Mouse (Mus musculus) embryonic facial prominence, embryonic 14.5 days (tissue): ENCODE results near the gene Fam83e. TPM values are rescaled to one million over a fixed set of nuclear protein-coding genes. Genes with fewer than 3 reads are reported as not detected.
A peak's percentile ranks its signal among the peaks of the same experiment; 100 is the strongest.

ENCODE experiments used
- ATAC-seq: fragments of 200-750 bp; cut with Nextera tagmentation; 2 replicates; pipeline ENCODE4 v1.8.0; 2017; ENCODE audit warnings: low read depth, moderate number of reproducible peaks, moderate TSS enrichment
- DNase-seq: peaks from one replicate; pipeline ENCODE4 v3.0.0-alpha.2; 2015; ENCODE audit warnings: low spot score
- H3K27ac ChIP-seq: fragments of 300-500 bp; sonication (generic); replicated peaks from 2 replicates; pipeline ENCODE4 v1.5.1; 2014; ENCODE audit warnings: low read depth, mild to moderate bottlenecking, low read length, moderate library complexity
- H3K27me3 ChIP-seq: fragments of 300-500 bp; sonication (generic); replicated peaks from 2 replicates; pipeline ENCODE4 v1.6.1; 2014; ENCODE audit warnings: low read length; ENCODE audit not compliant: control insufficient read depth, insufficient read depth
- H3K36me3 ChIP-seq: fragments of 300-500 bp; sonication (generic); 2 replicates; pipeline ENCODE4 v1.6.1; 2014; ENCODE audit warnings: low read length, mixed read lengths; ENCODE audit not compliant: control insufficient read depth, insufficient read depth
- H3K4me1 ChIP-seq: fragments of 300-500 bp; sonication (generic); 2 replicates; pipeline ENCODE4 v1.6.1; 2014; ENCODE audit warnings: antibody characterized with exemption, low read length; ENCODE audit not compliant: control insufficient read depth, insufficient read depth
- H3K4me2 ChIP-seq: fragments of 300-500 bp; sonication (generic); 2 replicates; pipeline ENCODE4 v1.6.1; 2014; ENCODE audit warnings: low read depth, mild to moderate bottlenecking, low read length, moderate library complexity, mixed read lengths
- H3K4me3 ChIP-seq: fragments of 300-500 bp; sonication (generic); 2 replicates; pipeline ENCODE4 v1.5.1; 2014; ENCODE audit warnings: low read depth, mild to moderate bottlenecking, low read length
- H3K9ac ChIP-seq: fragments of 300-500 bp; sonication (generic); 2 replicates; pipeline ENCODE4 v1.6.1; 2014; ENCODE audit warnings: low read depth, mild to moderate bottlenecking, low read length, moderate library complexity, mixed read lengths
- H3K9me3 ChIP-seq: fragments of 300-500 bp; sonication (generic); 2 replicates; pipeline ENCODE4 v1.6.1; 2016; ENCODE audit warnings: low read length; ENCODE audit not compliant: control insufficient read depth
- WGBS: fragments of 180-500 bp; shearing (Covaris S2); extraction: QIAGEN DNeasy Blood & Tissue Kit; methylation state at CpG from one replicate; pipeline ENCODE4 v1.1.7; 2014; 5-methylcytosine and 5-hydroxymethylcytosine counted together
- polyA plus RNA-seq: library from polyadenylated mRNA; unstranded; fragments of >200 nt; fragmentation: Nextera tagmentation; extraction: Ambion mirVana; gene quantifications from 2 replicates; pipeline ENCODE4 v1.2.1, GENCODE M21; 2014

Fam83e gene
- polyA plus RNA-seq, 1 experiment from 2014 or later: 0.36 TPM

GRCm38 (mm10) chr7:45704730-45705442 lies 16.1 kb upstream of the Fam83e start, which contains the start of gene Dbp:
Dbp (plus strand) TSS chr7:45705088.
- H3K4me1 ChIP-seq: peaks cover 44% of the 10 kb centered on the region
- peak; percentile 100 for DNase-seq
- peak; percentile 90 for ATAC-seq

GRCm38 (mm10) chr7:45705443-45705864 lies 15.6 kb upstream of the Fam83e start:
- ATAC-seq: peak; percentile 0; the same call in 1 of the 2 replicates
- Histone ChIP-seq H3K9ac (peak overlapping the region; percentile 82), H3K36me3 (peaks cover 10% of the 10 kb centered on the region), H3K4me1 (peaks cover 38% of the 10 kb centered on the region), H3K4me3 (peak overlapping the region; percentile 65), H3K27me3 (peaks cover under 1% of the 10 kb centered on the region; the same call in 1 of the 2 replicates), H3K27ac (peak overlapping the region; percentile 77), H3K9me3 (no peaks in the 10 kb centered on the region), H3K4me2 (peak overlapping the region; percentile 93)
- under 1% methylated on average over 21 of the region's 21 CpGs for WGBS
- DNase-seq: no peak

More at GRCm38 (mm10) chr7:45704730-45705442, 16.1 kb upstream of the Fam83e start, which contains the start of gene Dbp:
- Histone ChIP-seq H3K9me3 (no peaks in the 10 kb centered on the region), H3K9ac (peak within 1 kb of the TSS; percentile 82), H3K27ac (peak within 1 kb of the TSS; percentile 79), H3K4me3 (peak within 1 kb of the TSS; percentile 65), H3K36me3 (peaks cover 4% of the 10 kb centered on the region; the same call in 1 of the 2 replicates), H3K27me3 (peaks cover 6% of the 10 kb centered on the region; the same call in 1 of the 2 replicates), H3K4me2 (peak within 1 kb of the TSS; percentile 93)
- WGBS: under 1% methylated on average over 32 of the region's 36 CpGs

GRCm38 (mm10) chr7:45705873-45706281 lies 15.1 kb upstream of the Fam83e start:
- DNase-seq (peak; percentile 80), ATAC-seq (no peak)
- peaks cover 36% of the 10 kb centered on the region for H3K4me1 ChIP-seq
- H3K9ac ChIP-seq: peak overlapping the region; percentile 82
- H3K9me3 ChIP-seq: no peaks in the 10 kb centered on the region
- H3K4me2 ChIP-seq: peak overlapping the region; percentile 93
- H3K4me3 ChIP-seq: peak overlapping the region; percentile 65
- peak overlapping the region; percentile 84 for H3K27ac ChIP-seq
- peaks cover 14% of the 10 kb centered on the region for H3K36me3 ChIP-seq
- WGBS: 0% methylated on average over 6 of the region's 7 CpGs
- H3K27me3 ChIP-seq: no peaks in the 10 kb centered on the region

GRCm38 (mm10) chr7:45706721-45707241 lies 14.2 kb upstream of the Fam83e start:
- ATAC-seq (no peak), DNase-seq (peak; percentile 89)
- Histone ChIP-seq H3K9ac (peak overlapping the region; percentile 82), H3K36me3 (peaks cover 23% of the 10 kb centered on the region), H3K27me3 (no peaks in the 10 kb centered on the region), H3K4me1 (peaks cover 32% of the 10 kb centered on the region), H3K4me2 (peak overlapping the region; percentile 93), H3K9me3 (no peaks in the 10 kb centered on the region), H3K4me3 (peak overlapping the region; percentile 65), H3K27ac (peak overlapping the region; percentile 84)
- 0% methylated on average over 16 of the region's 45 CpGs for WGBS

- Histone ChIP-seq H3K4me2 (peak overlapping the region; percentile 93), H3K27ac (peak overlapping the region; percentile 84), H3K9me3 (no peaks in the 10 kb centered on the region), H3K9ac (peak overlapping the region; percentile 82; the same call in 1 of the 2 replicates), H3K4me3 (peak overlapping the region; percentile 65), H3K36me3 (peaks cover 30% of the 10 kb centered on the region), H3K27me3 (no peaks in the 10 kb centered on the region), H3K4me1 (peaks cover 32% of the 10 kb centered on the region)
- WGBS: under 1% methylated on average over 27 of the region's 27 CpGs
- DNase-seq (peak; percentile 94), ATAC-seq (peak; percentile 12)
These were observed 13.5 kb upstream of the Fam83e start for GRCm38 (mm10) chr7:45707375-45707967.

GRCm38 (mm10) chr7:45708221-45708761 lies 12.7 kb upstream of the Fam83e start:
- ATAC-seq (no peak), DNase-seq (no peak)
- H3K27me3 ChIP-seq: no peaks in the 10 kb centered on the region
- H3K4me3 ChIP-seq: peak overlapping the region; percentile 65
- peak overlapping the region; percentile 93 for H3K4me2 ChIP-seq
- peaks cover 38% of the 10 kb centered on the region for H3K36me3 ChIP-seq
- peak overlapping the region; percentile 84 for H3K27ac ChIP-seq
- peak overlapping the region; percentile 2; the same call in 1 of the 2 replicates for H3K9ac ChIP-seq
- H3K4me1 ChIP-seq: peaks cover 30% of the 10 kb centered on the region
- H3K9me3 ChIP-seq: no peaks in the 10 kb centered on the region
- WGBS: 36% methylated on average over 13 of the region's 13 CpGs

GRCm38 (mm10) chr7:45709036-45709435 lies 12.0 kb upstream of the Fam83e start:
- 56% methylated on average over 6 of the region's 6 CpGs for WGBS
- DNase-seq: peak; percentile 48
- peaks cover 24% of the 10 kb centered on the region for H3K4me1 ChIP-seq
- peaks cover 43% of the 10 kb centered on the region for H3K36me3 ChIP-seq
- no peak overlapping the region for H3K27ac ChIP-seq
- no peaks in the 10 kb centered on the region for H3K27me3 ChIP-seq
- no peaks in the 10 kb centered on the region for H3K9me3 ChIP-seq
- H3K9ac ChIP-seq: no peak overlapping the region
- H3K4me2 ChIP-seq: no peak overlapping the region
- H3K4me3 ChIP-seq: no peak overlapping the region
- no peak for ATAC-seq

GRCm38 (mm10) chr7:45709677-45710355 lies 11.2 kb upstream of the Fam83e start:
- H3K4me2 ChIP-seq: no peak overlapping the region
- no peak overlapping the region for H3K27ac ChIP-seq
- H3K4me3 ChIP-seq: no peak overlapping the region
- peaks cover 43% of the 10 kb centered on the region for H3K36me3 ChIP-seq
- H3K4me1 ChIP-seq: peaks cover 28% of the 10 kb centered on the region
- ATAC-seq (no peak), DNase-seq (no peak)
- WGBS: 76% methylated on average over 14 of the region's 14 CpGs
- no peak overlapping the region for H3K9ac ChIP-seq
- H3K9me3 ChIP-seq: no peaks in the 10 kb centered on the region
- H3K27me3 ChIP-seq: no peaks in the 10 kb centered on the region
